Mouse (Mus musculus) megakaryocyte, embryonic 14.5 days (primary cell): Measurements from ENCODE around the gene Adam26a. TPM values are rescaled to one million over a fixed set of nuclear protein-coding genes. Genes with fewer than 3 reads are reported as not detected.
"Not testable (repeated sequence)": the region's sequence is repeated elsewhere in the genome, so short reads cannot be mapped to it uniquely, and the experiment has no call there.

Experiments
- H3K27me3 ChIP-seq: replicated peaks from 2 replicates; pipeline ENCODE3; 2012; ENCODE audit warnings: inconsistent platforms
- H3K36me3 ChIP-seq: replicated peaks from 2 replicates; pipeline ENCODE3; 2012; ENCODE audit warnings: low read length, inconsistent platforms, mixed read lengths
- H3K4me1 ChIP-seq: 2 replicates; pipeline ENCODE4 v1.6.1; 2012; ENCODE audit warnings: inconsistent platforms
- H3K4me3 ChIP-seq: replicated peaks from 2 replicates; pipeline ENCODE3; 2012; ENCODE audit warnings: moderate library complexity, mild to moderate bottlenecking, inconsistent platforms
- H3K9me3 ChIP-seq: 2 replicates; pipeline ENCODE4 v1.6.1; 2012; ENCODE audit warnings: inconsistent platforms
- FLI1 ChIP-seq: IDR thresholded peaks from 2 replicates; pipeline ENCODE4 v1.6.1; 2012; ENCODE audit warnings: low read length, inconsistent platforms, mixed read lengths
- GATA1 ChIP-seq: IDR thresholded peaks from 3 replicates; pipeline ENCODE4 v1.6.1; 2012; ENCODE audit warnings: mixed read lengths, low read length, inconsistent platforms, borderline replicate concordance
- polyA plus RNA-seq: library from polyadenylated mRNA; stranded (reverse); fragments of >175 nt; gene quantifications from 2 replicates; pipeline ENCODE4 v1.2.3, GENCODE M21; 2012; ENCODE audit warnings: low replicate concordance; ENCODE audit not compliant: insufficient read depth

Adam26a gene
- polyA plus RNA-seq, result not detected in 2 replicates

DNA sequence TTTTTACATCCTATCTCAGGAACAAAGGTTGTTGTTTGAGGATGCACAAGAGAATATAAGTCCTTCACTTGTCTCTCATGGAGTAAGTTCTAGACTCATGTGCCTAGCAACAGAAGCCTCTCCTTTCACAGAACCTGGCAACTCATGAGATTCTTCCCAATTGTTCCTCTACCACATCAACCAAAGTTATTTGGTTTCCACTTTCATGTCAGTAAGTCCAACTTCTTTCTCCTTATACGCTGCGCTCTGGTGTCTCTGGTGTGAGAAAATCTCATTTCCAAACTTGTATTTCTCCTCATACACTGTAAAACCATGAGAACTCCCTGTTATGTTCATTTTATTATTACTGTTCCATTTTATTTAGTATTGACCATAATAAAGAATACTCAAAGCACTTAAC lies at the start of gene Adam26a:
Adam26a (minus strand) TSS at position 101 of the 400 bp plus-strand sequence.
- not testable (repeated sequence) for H3K36me3 ChIP-seq, H3K4me3 ChIP-seq, H3K27me3 ChIP-seq, H3K9me3 ChIP-seq, H3K4me1 ChIP-seq

DNA sequence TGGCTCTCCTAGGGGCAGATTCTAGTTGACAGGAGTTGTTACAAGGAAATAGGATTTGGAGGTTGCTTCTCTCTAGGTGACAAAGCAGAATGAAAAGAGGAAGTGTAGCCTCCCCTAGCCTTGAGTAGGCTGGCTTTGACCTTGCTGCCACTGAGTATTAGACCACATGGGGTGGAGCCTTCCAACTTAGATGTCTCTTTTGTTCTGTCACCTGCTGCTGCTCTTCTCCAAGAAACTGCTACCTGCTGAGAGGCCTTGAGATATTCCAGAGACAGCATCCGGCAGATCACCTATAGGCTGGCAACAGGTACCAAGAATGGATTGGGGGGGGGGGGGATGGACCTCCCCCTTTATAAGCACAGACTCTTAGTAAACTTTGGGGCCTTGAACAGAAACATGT lies 39.5 kb upstream of the Adam26a start:
- H3K9me3 ChIP-seq, result no peaks in the 10 kb centered on the region
- no peaks in the 10 kb centered on the region for H3K36me3 ChIP-seq
- H3K27me3 ChIP-seq, result no peaks in the 10 kb centered on the region
- TF ChIP-seq FLI1, result no peak
- TF ChIP-seq GATA1, result no peak
- H3K4me3 ChIP-seq, result no peak overlapping the region
- H3K4me1 ChIP-seq, result no peaks in the 10 kb centered on the region

DNA sequence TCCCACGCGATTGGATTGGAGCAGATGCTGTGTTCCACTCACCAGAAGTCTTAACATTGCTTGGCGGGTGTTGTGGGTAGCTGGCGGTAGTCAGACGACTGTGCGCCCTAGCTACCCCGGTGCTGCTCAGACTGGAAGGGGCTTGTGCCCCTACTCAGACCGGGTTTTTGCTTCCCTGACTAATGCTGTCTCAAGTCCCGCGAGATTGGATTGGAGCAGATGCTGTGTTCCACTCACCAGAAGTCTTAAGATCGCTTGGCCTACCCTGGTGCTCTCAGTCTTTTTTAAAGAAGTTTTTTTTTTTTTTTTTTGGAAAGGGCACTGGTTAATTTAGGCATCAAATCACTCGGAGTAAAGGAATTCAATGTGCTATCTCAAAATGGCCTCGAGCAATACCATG lies 27.1 kb upstream of the Adam26a start:
- H3K9me3 ChIP-seq, result not testable (repeated sequence)

DNA sequence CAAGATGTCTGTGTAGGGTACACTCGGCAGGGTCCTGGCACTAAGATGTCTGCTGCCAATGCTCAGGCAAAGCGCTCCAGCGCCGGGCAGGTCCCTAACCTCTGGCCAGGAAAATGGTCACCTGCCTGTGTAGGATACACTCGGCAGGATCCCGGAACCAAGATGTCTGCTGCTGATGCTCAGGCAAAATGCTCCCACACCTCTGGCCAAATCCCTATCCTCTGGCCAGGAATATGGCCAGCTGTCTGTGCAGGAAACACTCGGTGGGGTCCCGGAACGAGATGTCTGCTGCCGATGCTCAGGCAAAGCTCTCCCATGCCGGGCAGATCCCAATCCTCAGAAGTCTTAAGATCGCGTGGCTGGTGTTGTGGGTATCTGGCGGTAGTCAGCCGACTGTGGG lies 26.7 kb upstream of the Adam26a start:
- not testable (repeated sequence) for H3K4me1 ChIP-seq, H3K27me3 ChIP-seq, H3K9me3 ChIP-seq, H3K36me3 ChIP-seq, H3K4me3 ChIP-seq

More for the DNA sequence above, 27.1 kb upstream of the Adam26a start:
- not testable (repeated sequence) for H3K36me3 ChIP-seq, H3K4me1 ChIP-seq, H3K4me3 ChIP-seq, H3K27me3 ChIP-seq

DNA sequence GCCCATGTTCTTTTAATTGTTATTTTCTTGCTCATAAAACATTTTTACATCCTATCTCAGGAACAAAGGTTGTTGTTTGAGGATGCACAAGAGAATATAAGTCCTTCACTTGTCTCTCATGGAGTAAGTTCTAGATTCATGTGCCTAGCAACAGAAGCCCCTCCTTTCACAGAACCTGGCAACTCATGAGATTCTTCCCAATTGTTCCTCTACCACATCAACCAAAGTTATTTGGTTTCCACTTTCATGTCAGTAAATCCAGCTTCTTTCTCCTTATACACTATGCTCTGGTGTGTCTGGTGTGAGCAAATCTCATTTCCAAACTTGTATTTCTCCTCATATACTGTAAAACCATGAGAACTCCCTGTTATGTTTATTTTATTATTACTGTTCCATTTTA lies 48.5 kb downstream of the Adam26a start, which contains the start of gene Adam26b:
Adam26b (minus strand) TSS at position 101 of the 400 bp plus-strand sequence.
- not testable (repeated sequence) for H3K4me3 ChIP-seq

More for the DNA sequence above, 48.5 kb downstream of the Adam26a start, which contains the start of gene Adam26b:
- H3K9me3 ChIP-seq, H3K36me3 ChIP-seq, H3K4me1 ChIP-seq, H3K27me3 ChIP-seq: not testable (repeated sequence)

Other genes starting within 250 kb of the Adam26a start
- not detected in 2 replicates for gene Adam26b, start 48.6 kb downstream of the Adam26a start, polyA plus RNA-seq
- gene Gm5346, start 50.6 kb upstream of the Adam26a start, polyA plus RNA-seq, result not detected in 2 replicates
- not detected in 2 replicates for gene Adam34, start 133.3 kb upstream of the Adam26a start, polyA plus RNA-seq